Mouse (Mus musculus) 416B (cell line): ENCODE measurements around the gene Spg11.
A peak's percentile ranks its signal among the peaks of the same experiment; 100 is the strongest.
"Not testable (repeated sequence)": the region's sequence is repeated elsewhere in the genome, so short reads cannot be mapped to it uniquely, and the experiment has no call there.

Experiments
- DNase-seq: peaks from one replicate; pipeline ENCODE4 v3.0.0; 2011; ENCODE audit warnings: low read depth

Gene Spg11

GRCm38 (mm10) chr2:122065200-122065969 is 52.8 kb downstream of the Spg11 start:
- peak; percentile 24 for DNase-seq

GRCm38 (mm10) chr2:122059365-122060115 is 58.6 kb downstream of the Spg11 start:
- no peak for DNase-seq

GRCm38 (mm10) chr2:122043926-122044325 is 74.3 kb downstream of the Spg11 start:
- no peak for DNase-seq

- no peak for DNase-seq
Observed at GRCm38 (mm10) chr2:122036064-122036463, 82.1 kb downstream of the Spg11 start.

GRCm38 (mm10) chr2:122031970-122032369 is 86.2 kb downstream of the Spg11 start:
- no peak for DNase-seq

GRCm38 (mm10) chr2:122028756-122029700 is 89.2 kb downstream of the Spg11 start:
- peak; percentile 79 for DNase-seq

GRCm38 (mm10) chr2:122027862-122028755 is 90.1 kb downstream of the Spg11 start, which contains the start of gene Eif3j1:
TSS of gene Eif3j1 (plus strand) at chr2:122028546.
- peak; percentile 94 for DNase-seq

GRCm38 (mm10) chr2:122027091-122027490 is 91.1 kb downstream of the Spg11 start:
- DNase-seq: not testable (repeated sequence)

- DNase-seq: peak; percentile 64
Observed at GRCm38 (mm10) chr2:122022284-122022683, 95.9 kb downstream of the Spg11 start.

GRCm38 (mm10) chr2:122018705-122019104 is 99.5 kb downstream of the Spg11 start:
- no peak for DNase-seq

GRCm38 (mm10) chr2:122011441-122011840 is 106.7 kb downstream of the Spg11 start:
- DNase-seq: peak; percentile 74

GRCm38 (mm10) chr2:122008832-122009231 is 109.4 kb downstream of the Spg11 start:
- no peak for DNase-seq
